Mouse (Mus musculus) CD4-positive naive resting alpha-beta T cell, adult 57 days (primary cell): ENCODE data around the gene Gm4216. TPM values are rescaled to one million over a fixed set of nuclear protein-coding genes. Genes with fewer than 3 reads are reported as not detected.

Experiments used
- total RNA-seq: library from RNA; stranded (reverse); gene quantifications from one replicate; pipeline ENCODE4 v1.2.4, GENCODE M21; 2023

The Gm4216 gene
- total RNA-seq, result not detected

GRCm38 (mm10) chr7:23019823-23020222 is at the start of gene Gm4216:
Gm4216 (minus strand) TSS chr7:23019923.

GRCm38 (mm10) chr7:23067356-23067755 is 47.6 kb upstream of the Gm4216 start, which contains the start of gene Gm8720:
Gm8720 (minus strand) TSS chr7:23067456.

GRCm38 (mm10) chr7:23055240-23055639 is 35.5 kb upstream of the Gm4216 start, which contains the start of gene Vmn1r163:
Vmn1r163 (plus strand) TSS chr7:23055540.

GRCm38 (mm10) chr7:22984573-22984972 is 35.1 kb downstream of the Gm4216 start, which contains the start of gene Gm4214:
Gm4214 (minus strand) TSS chr7:22984673.

Other genes with a start within 250 kb of the Gm4216 start
- gene Vmn1r158, start 229.1 kb downstream of the Gm4216 start, total RNA-seq, result not detected
- not detected for gene Vmn1r159, start 176.3 kb downstream of the Gm4216 start, total RNA-seq
- not detected for gene Vmn1r160, start 148.7 kb downstream of the Gm4216 start, total RNA-seq
- not detected for gene Gm4214, start 35.2 kb downstream of the Gm4216 start, total RNA-seq
- not detected for gene Vmn1r163, start 35.6 kb upstream of the Gm4216 start, total RNA-seq
- not detected for gene Gm8720, start 47.5 kb upstream of the Gm4216 start, total RNA-seq
- gene Gm10662, start 124.6 kb upstream of the Gm4216 start, total RNA-seq, result not detected
- gene Vmn1r165, start 197.4 kb upstream of the Gm4216 start, total RNA-seq, result not detected
- not detected for gene Vmn1r166, start 231.8 kb upstream of the Gm4216 start, total RNA-seq